Mouse (Mus musculus) forebrain, embryonic 13.5 days (tissue): Measurements from ENCODE around the gene Hnrnpl. TPM values are rescaled to one million over a fixed set of nuclear protein-coding genes. Genes with fewer than 3 reads are reported as not detected.

Experiments used
- ATAC-seq: fragments of 200-750 bp; cut with Nextera tagmentation; 2 replicates; pipeline ENCODE4 v1.8.0; 2017
- H3K27ac ChIP-seq: fragments of 300-500 bp; sonication (generic); 2 replicates; pipeline ENCODE4 v1.5.1; 2015; ENCODE audit warnings: inconsistent platforms, mild to moderate bottlenecking, moderate library complexity
- H3K27me3 ChIP-seq: fragments of 300-500 bp; sonication (generic); 2 replicates; pipeline ENCODE4 v1.6.1; 2015; ENCODE audit warnings: mild to moderate bottlenecking, inconsistent platforms
- H3K36me3 ChIP-seq: fragments of 300-500 bp; sonication (generic); 2 replicates; pipeline ENCODE4 v1.6.1; 2015; ENCODE audit warnings: mild to moderate bottlenecking, inconsistent platforms; ENCODE audit not compliant: poor library complexity, severe bottlenecking
- H3K4me1 ChIP-seq: fragments of 300-500 bp; sonication (generic); 2 replicates; pipeline ENCODE4 v1.6.1; 2015; ENCODE audit warnings: inconsistent platforms
- H3K4me2 ChIP-seq: fragments of 300-500 bp; sonication (generic); 2 replicates; pipeline ENCODE4 v1.6.1; 2015; ENCODE audit warnings: inconsistent platforms, mild to moderate bottlenecking, moderate library complexity
- H3K4me3 ChIP-seq: fragments of 300-500 bp; sonication (generic); 2 replicates; pipeline ENCODE4 v1.5.1; 2015; ENCODE audit warnings: mild to moderate bottlenecking, inconsistent platforms
- H3K9ac ChIP-seq: fragments of 300-500 bp; sonication (generic); 2 replicates; pipeline ENCODE4 v1.6.1; 2015; ENCODE audit warnings: mild to moderate bottlenecking, inconsistent platforms
- H3K9me3 ChIP-seq: fragments of 300-500 bp; sonication (generic); replicated peaks from 2 replicates; pipeline ENCODE4 v1.6.1; 2016; ENCODE audit warnings: inconsistent platforms
- WGBS: fragments of 180-500 bp; shearing (Covaris S2); methylation state at CpG from one replicate; pipeline ENCODE4 v1.1.7; 2015; 5-methylcytosine and 5-hydroxymethylcytosine counted together
- polyA plus RNA-seq: library from polyadenylated mRNA; unstranded; fragments of >200 nt; fragmentation: Nextera tagmentation; extraction: Ambion mirVana; gene quantifications from 2 replicates; pipeline ENCODE4 v1.2.1, GENCODE M21; 2015

Hnrnpl gene
- polyA plus RNA-seq, 1 experiment from 2014 or later, result 282 TPM

DNA sequence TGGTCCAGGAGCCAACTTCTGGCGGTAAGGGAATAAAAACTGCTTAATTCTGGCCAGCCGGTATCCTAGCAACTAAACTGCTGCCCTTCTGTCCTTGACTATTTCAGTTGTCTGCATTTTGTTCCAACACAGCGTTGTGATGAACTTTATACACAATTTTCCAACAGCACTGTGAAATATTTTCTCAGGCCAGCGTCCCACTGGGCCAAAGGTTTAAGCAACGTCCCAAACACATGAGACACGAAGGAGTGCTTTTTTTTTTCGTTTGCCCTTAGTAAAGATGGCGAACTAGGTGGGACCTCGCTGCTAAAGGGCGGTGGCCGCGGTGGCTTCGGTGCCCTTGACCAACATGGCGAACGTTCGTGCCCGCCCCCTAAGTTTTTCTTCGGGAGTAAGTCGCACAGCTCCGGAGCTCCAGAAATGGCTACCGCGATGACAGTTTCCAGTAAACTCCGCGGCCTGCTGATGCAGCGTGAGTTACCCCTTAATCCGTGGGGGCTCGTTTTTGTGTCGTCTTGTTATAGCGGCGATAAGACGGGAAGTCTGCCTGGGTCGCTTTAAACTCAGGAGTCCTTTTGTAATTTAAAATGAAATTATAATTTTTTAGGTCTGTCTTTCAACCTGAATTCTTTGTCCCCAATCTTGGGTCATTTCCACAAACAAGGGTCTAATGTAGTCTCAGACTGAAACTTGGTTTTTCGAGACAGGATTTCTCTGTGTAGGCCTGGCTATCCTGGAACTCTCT is 16.8 kb downstream of the Hnrnpl start, which contains the start of gene Ech1:
Ech1 (plus strand) TSS at position 277 of the 745 bp plus-strand sequence.
- Histone ChIP-seq H3K4me3 (peak within 1 kb of the TSS; percentile 50), H3K4me1 (peaks cover 19% of the 10 kb centered on the region), H3K27me3 (no peaks in the 10 kb centered on the region), H3K9ac (peak within 1 kb of the TSS; percentile 67), H3K4me2 (peak within 1 kb of the TSS; percentile 66), H3K9me3 (no peaks in the 10 kb centered on the region), H3K27ac (peak within 1 kb of the TSS; percentile 80), H3K36me3 (peaks cover 38% of the 10 kb centered on the region)
- peak; percentile 81 for ATAC-seq
- 3% methylated on average over 33 of the region's 33 CpGs for WGBS

DNA sequence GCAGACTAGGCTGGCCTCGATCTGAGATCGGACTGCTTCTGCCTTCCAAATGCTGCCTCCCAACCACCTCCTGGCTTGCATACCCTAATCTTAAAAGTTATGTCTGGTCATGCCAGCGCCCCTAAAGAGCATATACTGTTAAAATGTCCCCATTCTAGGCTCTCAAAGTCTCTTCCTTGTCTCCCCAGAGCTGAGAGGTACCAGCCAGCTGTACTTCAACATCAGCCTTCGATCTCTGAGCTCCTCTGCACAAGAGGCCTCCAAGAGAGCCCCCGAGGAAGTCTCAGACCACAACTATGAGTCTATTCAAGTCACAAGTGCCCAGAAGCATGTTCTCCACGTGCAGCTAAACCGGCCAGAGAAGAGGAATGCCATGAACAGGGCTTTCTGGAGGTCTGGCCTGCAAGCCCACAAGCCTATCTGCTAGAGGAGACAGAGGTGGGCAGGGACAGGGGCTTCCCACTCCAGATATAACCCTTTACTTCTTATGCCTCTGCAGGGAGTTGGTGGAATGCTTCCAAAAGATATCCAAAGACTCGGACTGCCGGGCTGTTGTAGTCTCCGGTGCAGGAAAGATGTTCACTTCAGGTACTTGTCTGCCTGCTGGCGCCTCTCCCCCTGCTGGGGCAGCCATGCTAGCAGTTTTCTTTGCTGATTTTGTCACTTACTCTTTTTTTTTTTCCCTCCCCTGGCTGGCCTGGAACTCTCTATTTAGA is 17.5 kb downstream of the Hnrnpl start:
- ATAC-seq, result no peak
- Histone ChIP-seq H3K4me3 (peak overlapping the region; percentile 50), H3K36me3 (peaks cover 38% of the 10 kb centered on the region), H3K4me1 (peaks cover 13% of the 10 kb centered on the region), H3K9me3 (no peaks in the 10 kb centered on the region), H3K9ac (peak overlapping the region; percentile 67), H3K27ac (no peak overlapping the region), H3K4me2 (peak overlapping the region; percentile 66), H3K27me3 (no peaks in the 10 kb centered on the region)
- 68% methylated on average over 11 of the region's 11 CpGs for WGBS

- H3K4me2 ChIP-seq, result peak overlapping the region; percentile 66; the same call in 1 of the 2 replicates
Measured at GRCm38 (mm10) chr7:28826402-28826772, 18.0 kb downstream of the Hnrnpl start.

DNA sequence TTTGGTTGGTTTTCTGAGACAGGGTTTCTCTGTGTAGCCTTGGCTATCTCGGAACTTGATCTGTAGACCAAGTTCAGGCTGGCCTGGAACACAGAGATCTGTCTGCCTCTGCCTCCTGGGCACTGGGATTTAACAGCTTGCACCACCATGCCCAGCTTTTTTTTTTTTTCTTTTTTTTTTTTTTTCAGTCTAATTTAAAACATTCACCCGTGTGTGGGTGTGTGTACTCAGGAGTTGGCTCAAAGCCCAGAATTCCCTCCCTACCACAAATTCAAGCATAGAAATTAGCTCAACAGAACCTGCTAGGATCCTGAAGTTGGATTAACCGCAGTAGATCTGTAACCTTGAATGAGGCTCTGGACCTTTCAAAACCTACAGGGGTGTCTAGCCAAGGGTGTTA is 19.0 kb downstream of the Hnrnpl start:
- no peak for ATAC-seq
- no peak overlapping the region for H3K4me2 ChIP-seq
- H3K36me3 ChIP-seq, result peaks cover 34% of the 10 kb centered on the region
- H3K27me3 ChIP-seq, result no peaks in the 10 kb centered on the region
- no peaks in the 10 kb centered on the region for H3K9me3 ChIP-seq
- no peak overlapping the region for H3K9ac ChIP-seq
- 45% methylated on average over 3 of the region's 3 CpGs for WGBS
- peaks cover 13% of the 10 kb centered on the region for H3K4me1 ChIP-seq
- H3K27ac ChIP-seq, result no peak overlapping the region
- H3K4me3 ChIP-seq, result no peak overlapping the region

More at GRCm38 (mm10) chr7:28826402-28826772, 18.0 kb downstream of the Hnrnpl start:
- H3K4me3 ChIP-seq, result no peak overlapping the region
- H3K27ac ChIP-seq, result no peak overlapping the region
- ATAC-seq, result no peak
- H3K9ac ChIP-seq, result no peak overlapping the region
- H3K36me3 ChIP-seq, result peaks cover 36% of the 10 kb centered on the region
- no peaks in the 10 kb centered on the region for H3K9me3 ChIP-seq
- WGBS, result 94% methylated on average over 7 of the region's 7 CpGs
- peaks cover 13% of the 10 kb centered on the region for H3K4me1 ChIP-seq
- no peaks in the 10 kb centered on the region for H3K27me3 ChIP-seq

- Histone ChIP-seq H3K4me2 (no peak overlapping the region), H3K4me3 (no peak overlapping the region), H3K27ac (no peak overlapping the region), H3K9ac (no peak overlapping the region), H3K9me3 (no peaks in the 10 kb centered on the region), H3K4me1 (peaks cover 9% of the 10 kb centered on the region), H3K36me3 (peaks cover 24% of the 10 kb centered on the region), H3K27me3 (no peaks in the 10 kb centered on the region)
- 97% methylated on average over 8 of the region's 8 CpGs for WGBS
- no peak for ATAC-seq
Measured at GRCm38 (mm10) chr7:28829821-28830220, 21.5 kb downstream of the Hnrnpl start.

GRCm38 (mm10) chr7:28830981-28831380 is 22.6 kb downstream of the Hnrnpl start:
- H3K36me3 ChIP-seq, result peaks cover 24% of the 10 kb centered on the region
- no peaks in the 10 kb centered on the region for H3K9me3 ChIP-seq
- no peak overlapping the region for H3K9ac ChIP-seq
- no peak for ATAC-seq
- H3K4me3 ChIP-seq, result no peak overlapping the region
- WGBS, result 97% methylated on average over 5 of the region's 5 CpGs
- no peak overlapping the region for H3K4me2 ChIP-seq
- no peaks in the 10 kb centered on the region for H3K27me3 ChIP-seq
- H3K4me1 ChIP-seq, result peaks cover 2% of the 10 kb centered on the region
- H3K27ac ChIP-seq, result no peak overlapping the region

DNA sequence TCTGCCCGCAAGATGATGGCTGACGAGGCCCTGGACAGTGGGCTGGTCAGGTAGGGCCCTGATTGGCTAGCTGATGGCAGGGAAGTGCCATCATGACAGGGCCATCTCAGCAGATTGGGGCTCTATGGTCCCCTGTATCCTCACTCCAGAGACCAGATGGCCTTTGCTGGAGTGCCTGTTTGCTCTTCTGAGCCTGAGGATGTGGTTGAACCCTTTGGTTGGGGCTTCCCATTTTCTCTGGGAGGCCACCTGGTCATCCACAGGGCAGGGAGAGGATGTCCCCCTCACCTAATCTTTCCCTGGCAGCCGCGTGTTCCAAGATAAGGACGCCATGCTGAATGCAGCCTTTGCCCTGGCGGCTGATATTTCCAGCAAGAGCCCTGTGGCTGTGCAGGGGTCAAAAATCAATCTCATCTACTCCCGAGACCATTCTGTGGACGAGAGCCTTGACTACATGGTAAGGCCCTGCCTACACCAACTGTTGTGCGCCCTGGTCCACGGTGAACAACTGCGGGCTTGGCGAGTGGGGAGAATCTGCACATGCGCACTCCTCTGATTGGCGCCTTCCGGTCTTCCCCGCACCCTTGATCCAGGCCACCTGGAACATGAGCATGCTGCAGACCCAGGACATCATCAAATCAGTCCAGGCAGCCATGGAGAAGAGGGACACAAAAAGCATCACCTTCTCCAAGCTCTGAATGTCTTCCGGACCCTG is 23.2 kb downstream of the Hnrnpl start:
- H3K27ac ChIP-seq, result no peak overlapping the region
- no peaks in the 10 kb centered on the region for H3K9me3 ChIP-seq
- no peak overlapping the region for H3K9ac ChIP-seq
- 94% methylated on average over 17 of the region's 17 CpGs for WGBS
- no peak for ATAC-seq
- H3K27me3 ChIP-seq, result no peaks in the 10 kb centered on the region
- H3K4me3 ChIP-seq, result no peak overlapping the region
- no peak overlapping the region for H3K4me2 ChIP-seq
- no peaks in the 10 kb centered on the region for H3K4me1 ChIP-seq
- H3K36me3 ChIP-seq, result peaks cover 24% of the 10 kb centered on the region

GRCm38 (mm10) chr7:28832137-28832536 is 23.8 kb downstream of the Hnrnpl start:
- no peak for ATAC-seq

GRCm38 (mm10) chr7:28833723-28834347 is 25.5 kb downstream of the Hnrnpl start, which contains the start of gene Lgals4:
TSS of gene Lgals4 (plus strand) at chr7:28833854.
- Histone ChIP-seq H3K27me3 (no peaks in the 10 kb centered on the region), H3K36me3 (peaks cover 24% of the 10 kb centered on the region), H3K9me3 (no peaks in the 10 kb centered on the region), H3K4me2 (no peak within 1 kb of the TSS), H3K4me3 (no peak within 1 kb of the TSS), H3K4me1 (no peaks in the 10 kb centered on the region), H3K27ac (no peak within 1 kb of the TSS), H3K9ac (no peak within 1 kb of the TSS)
- no peak for ATAC-seq
- 86% methylated on average over 6 of the region's 6 CpGs for WGBS

More at GRCm38 (mm10) chr7:28832137-28832536, 23.8 kb downstream of the Hnrnpl start:
- 80% methylated on average over 6 of the region's 6 CpGs for WGBS
- Histone ChIP-seq H3K27ac (no peak overlapping the region), H3K27me3 (no peaks in the 10 kb centered on the region), H3K4me1 (no peaks in the 10 kb centered on the region), H3K4me2 (no peak overlapping the region), H3K36me3 (peaks cover 24% of the 10 kb centered on the region), H3K9me3 (no peaks in the 10 kb centered on the region), H3K9ac (no peak overlapping the region), H3K4me3 (no peak overlapping the region)

GRCm38 (mm10) chr7:28836936-28837335 is 28.6 kb downstream of the Hnrnpl start:
- 88% methylated on average over 5 of the region's 5 CpGs for WGBS
- H3K4me2 ChIP-seq, result no peak overlapping the region
- peaks cover 3% of the 10 kb centered on the region for H3K36me3 ChIP-seq
- no peak overlapping the region for H3K9ac ChIP-seq
- H3K27me3 ChIP-seq, result no peaks in the 10 kb centered on the region
- no peak overlapping the region for H3K4me3 ChIP-seq
- ATAC-seq, result no peak
- no peaks in the 10 kb centered on the region for H3K9me3 ChIP-seq
- H3K4me1 ChIP-seq, result no peaks in the 10 kb centered on the region
- no peak overlapping the region for H3K27ac ChIP-seq

DNA sequence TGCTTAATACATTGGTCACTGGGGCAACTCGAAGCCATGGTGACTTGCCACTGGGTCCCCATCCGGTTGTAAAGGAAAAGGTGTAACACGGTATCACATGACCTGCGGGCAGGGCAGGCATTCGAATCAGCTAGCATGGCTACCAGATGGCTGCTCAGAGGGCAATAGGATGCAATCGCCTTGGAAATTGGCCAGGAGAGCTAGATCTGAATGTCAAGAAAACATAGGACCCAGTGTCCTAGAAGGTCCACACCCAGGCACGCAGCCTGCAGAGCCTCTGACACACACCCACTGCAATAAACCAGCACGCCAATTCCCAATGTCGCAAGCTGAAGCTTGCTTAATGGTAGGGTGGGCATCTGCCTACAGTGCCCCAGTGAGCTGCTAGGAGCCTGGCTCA is 30.0 kb downstream of the Hnrnpl start:
- Histone ChIP-seq H3K9ac (no peak overlapping the region), H3K27ac (no peak overlapping the region), H3K4me3 (no peak overlapping the region), H3K4me1 (no peaks in the 10 kb centered on the region), H3K27me3 (no peaks in the 10 kb centered on the region), H3K9me3 (no peaks in the 10 kb centered on the region), H3K4me2 (no peak overlapping the region), H3K36me3 (no peaks in the 10 kb centered on the region)
- ATAC-seq, result no peak
- WGBS, result 88% methylated on average over 9 of the region's 9 CpGs
